Mouse (Mus musculus) inflammation-experienced regulatory T-cells, adult 6 months (primary cell): ENCODE results near the gene Fam3b. TPM values are rescaled to one million over a fixed set of nuclear protein-coding genes. Genes with fewer than 3 reads are reported as not detected.

Experiments used
- polyA plus RNA-seq, 3 experiments: library from polyadenylated mRNA; unstranded; fragments of 100-300 nt; shearing (Covaris generic); gene quantifications; one replicate each; pipeline ENCODE4 v1.2.1; 2017

Gene Fam3b
- polyA plus RNA-seq, 3 experiments from 2014 or later = 1.9 to 3.2 (median 2.0) TPM

Other genes with a start within 250 kb of the Fam3b start
- gene Bace2, start 158.1 kb downstream of the Fam3b start, polyA plus RNA-seq = 1 to 10 TPM; 1.4 to 4.3 (median 3.6) TPM
- 10 to 100 TPM in 1 of 3 experiments, 1 to 10 TPM in 2; 3.7 to 10.8 (median 7.2) TPM for gene Mx1, start 51.9 kb downstream of the Fam3b start, polyA plus RNA-seq
- under 1 TPM in 1 of 3 experiments, not detected in 2; 0.22 TPM for gene Tmprss2, start 96.4 kb upstream of the Fam3b start, polyA plus RNA-seq
- gene Ripk4, start 249.0 kb upstream of the Fam3b start, polyA plus RNA-seq = under 1 TPM in 2 of 3 experiments, not detected in 1; 0.10 to 0.50 TPM